Mouse (Mus musculus) B cell, adult 2 months (primary cell): ENCODE data around the gene Cfap157.

ENCODE experiments used
- DNase-seq, 2 experiments: peaks; one replicate each; pipeline ENCODE4 v3.0.0; 2022

Cfap157 gene

GRCm38 (mm10) chr2:32779714-32780113, 4.5 kb downstream of the Cfap157 start:
- no peak for DNase-seq

- DNase-seq: peak; percentile 65 to 70
Observed at GRCm38 (mm10) chr2:32779131-32779530, 5.1 kb downstream of the Cfap157 start.

- no peak for DNase-seq
Observed at GRCm38 (mm10) chr2:32778081-32778480, 6.1 kb downstream of the Cfap157 start.

- no peak for DNase-seq
Observed at GRCm38 (mm10) chr2:32776192-32776591, 8.0 kb downstream of the Cfap157 start.

- DNase-seq: peak; percentile 99
Observed at GRCm38 (mm10) chr2:32775359-32776074, 8.7 kb downstream of the Cfap157 start, which contains the start of the genes Ttc16 and Ptrh1. Gene Ttc16 (minus strand): TSS chr2:32775633. Gene Ptrh1 (plus strand): TSS chr2:32775786.

- no peak for DNase-seq
Observed at GRCm38 (mm10) chr2:32772626-32773279, 11.5 kb downstream of the Cfap157 start.

GRCm38 (mm10) chr2:32771886-32772285, 12.3 kb downstream of the Cfap157 start:
- no peak for DNase-seq

GRCm38 (mm10) chr2:32769327-32770085, 14.7 kb downstream of the Cfap157 start:
- no peak for DNase-seq

GRCm38 (mm10) chr2:32768661-32769285, 15.5 kb downstream of the Cfap157 start:
- DNase-seq: no peak

GRCm38 (mm10) chr2:32767241-32767640, 17.0 kb downstream of the Cfap157 start:
- DNase-seq: no peak

- DNase-seq: no peak
Observed at GRCm38 (mm10) chr2:32763353-32763752, 20.9 kb downstream of the Cfap157 start.

- no peak for DNase-seq
Observed at GRCm38 (mm10) chr2:32761859-32762258, 22.4 kb downstream of the Cfap157 start.

GRCm38 (mm10) chr2:32761361-32761760, 22.9 kb downstream of the Cfap157 start:
- no peak for DNase-seq

- no peak for DNase-seq
Observed at GRCm38 (mm10) chr2:32759001-32759400, 25.2 kb downstream of the Cfap157 start.

GRCm38 (mm10) chr2:32758503-32758902, 25.7 kb downstream of the Cfap157 start:
- no peak for DNase-seq

- DNase-seq: peak; percentile 97 to 99
Observed at GRCm38 (mm10) chr2:32757056-32757845, 27.0 kb downstream of the Cfap157 start, which contains the start of gene Tor2a. Gene Tor2a (plus strand): TSS chr2:32757234.

- DNase-seq: no peak
Observed at GRCm38 (mm10) chr2:32756674-32757055, 27.6 kb downstream of the Cfap157 start.

GRCm38 (mm10) chr2:32752181-32752580, 32.0 kb downstream of the Cfap157 start:
- DNase-seq: no peak

GRCm38 (mm10) chr2:32751665-32752033, 32.6 kb downstream of the Cfap157 start:
- DNase-seq: no peak

GRCm38 (mm10) chr2:32750887-32751664, 33.2 kb downstream of the Cfap157 start:
- no peak for DNase-seq

- no peak for DNase-seq
Observed at GRCm38 (mm10) chr2:32750199-32750598, 34.0 kb downstream of the Cfap157 start.
